Mouse (Mus musculus) ES-Bruce4 (cell line): Measurements from ENCODE around the gene Krtap6-2.

Experiments used
- CTCF ChIP-seq: IDR thresholded peaks from one replicate; pipeline ENCODE4 v1.8.1; 2011; ENCODE audit warnings: low read depth, low read length
- EP300 ChIP-seq: IDR thresholded peaks from 2 replicates; pipeline ENCODE4 v1.6.1; 2011; ENCODE audit warnings: low read depth, low read length; ENCODE audit not compliant: insufficient read depth
- POLR2A ChIP-seq: IDR thresholded peaks from one replicate; pipeline ENCODE4 v1.8.1; 2011; ENCODE audit warnings: low read length; ENCODE audit not compliant: insufficient read depth

DNA sequence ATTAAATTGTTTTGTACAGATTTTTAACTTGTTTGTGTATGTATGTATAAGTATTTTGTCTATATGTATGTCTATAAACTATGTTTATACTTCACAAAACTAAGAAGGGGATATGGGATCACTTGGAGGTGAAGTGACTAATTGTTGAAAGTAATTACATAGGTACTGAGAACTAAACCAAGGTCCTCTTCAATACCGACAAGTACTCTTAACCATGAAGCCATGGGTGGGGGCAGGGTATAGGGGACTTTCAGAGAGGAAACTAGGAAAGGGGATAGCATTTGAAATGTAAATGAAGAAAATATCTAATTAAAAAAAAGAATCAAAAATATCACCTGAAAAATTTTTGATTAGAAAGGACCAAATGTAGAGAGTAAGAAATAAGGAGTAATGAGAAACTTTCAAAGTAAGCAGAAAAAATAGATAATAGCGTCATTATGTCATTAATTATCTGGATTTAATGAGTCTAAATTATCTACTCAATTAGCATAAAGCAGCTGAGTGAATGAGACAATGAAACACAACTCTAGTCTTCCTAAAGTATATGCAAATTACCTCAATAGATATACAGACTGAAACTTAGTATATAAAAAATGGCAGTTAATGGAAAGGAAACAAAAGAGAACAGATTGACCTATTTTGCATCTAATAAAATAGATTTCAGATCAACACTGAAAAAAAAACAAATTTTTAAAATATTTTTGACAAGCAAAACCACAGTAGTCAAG, 47.0 kb downstream of the Krtap6-2 start:
- no peak for TF ChIP-seq CTCF
- TF ChIP-seq POLR2A = no peak
- no peak for TF ChIP-seq EP300
